Mouse (Mus musculus) lung, postnatal 0 days (tissue): ENCODE results near the gene Fam98c.

Source experiments
- CTCF ChIP-seq: IDR thresholded peaks from 2 replicates; pipeline ENCODE4 v1.5.1; 2016; ENCODE audit warnings: antibody characterized with exemption, mild to moderate bottlenecking
- EP300 ChIP-seq: IDR thresholded peaks from 2 replicates; pipeline ENCODE4 v1.6.1; 2016; ENCODE audit warnings: antibody characterized with exemption, mild to moderate bottlenecking, control low read depth

- TF ChIP-seq CTCF (no peak), EP300 (no peak)
Observed at GRCm38 (mm10) chr7:29108992-29109955, 46.8 kb downstream of the Fam98c start.
